Comparison of ENCODE assay signal across 24 mouse cellular contexts in genomic region chr19:21357792-21358191, GRCm38 (mm10).
DNase-seq lines count a peak whose midpoint lies in the region; ATAC-seq and TF ChIP-seq lines count a peak whose summit lies in the region.
"Had no signal": no experiment of that assay in that cellular context is flagged by ENCODE, and none has a peak within 500 bp of the region (broad histone marks: within the 10 kb centered on the region; RNA-seq: fewer than 3 reads in every experiment).

No protein-coding gene starts in this region.

- no peaks in the 10 kb centered on the region for H3K36me3 ChIP-seq in CH12.LX (replicated peaks in 1 of 2; ENCODE audit: control insufficient read depth in 1 of 2, insufficient read depth in 1 of 2, low read length in 1 of 2)
- H3K36me3 ChIP-seq: embryonic facial prominence, embryonic 13.5 days; embryonic facial prominence, embryonic 15.5 days; forebrain, embryonic 10.5 days; forebrain, embryonic 15.5 days; G1E had no signal

- TF ChIP-seq CTCF in CH12.LX (conservative IDR thresholded peaks at IDR 0.05 in 1 of 2, IDR thresholded peaks at IDR 0.05 in 1 of 2; ENCODE audit: low read depth in 2 of 2, low read length in 2 of 2), result no peak

- TF ChIP-seq EP300 in CH12.LX (IDR thresholded peaks at IDR 0.05; ENCODE audit: low read length), result no peak

- in situ Hi-C loops in CH12.LX (cut with MboI; ENCODE audit: low pct_ligation_motif_present, low pct_unique_long_range_greater_than_20kb, low sequenced_read_pairs), result no loop called here

- no peak overlapping the region for H3K9ac ChIP-seq in CH12.LX (ENCODE audit: insufficient read depth, low read depth)
- H3K9ac ChIP-seq: embryonic facial prominence, embryonic 13.5 days; embryonic facial prominence, embryonic 15.5 days; forebrain, embryonic 13.5 days; forebrain, embryonic 15.5 days; forebrain, postnatal 0 days had no signal

- TF ChIP-seq POLR2A in CH12.LX (IDR thresholded peaks at IDR 0.05; ENCODE audit: low read depth, low read length), result no peak

- dilution Hi-C loops in CH12.LX (cut with MboI; ENCODE audit: extremely low pct_ligation_motif_present, extremely low pct_unique_long_range_greater_than_20kb, low sequenced_read_pairs), result no loop called here

- no peak for DNase-seq in CH12.LX (ENCODE audit: extremely low read depth)
- DNase-seq in MN1 (ENCODE audit: low spot score), result peak; percentile 51
- no peak for DNase-seq in adrenal gland, adult 8-10 months
- no peak for DNase-seq in layer of hippocampus, postnatal 36 days
- DNase-seq in cerebellum, adult 9-11 months, result no peak
- DNase-seq: adrenal gland, adult 2 months; adrenal gland, postnatal 14 days; adrenal gland, postnatal 36 days; cerebellum, adult 11-12 months; cerebellum, adult 2 months; cerebellum, adult 9-10 months; cerebellum, postnatal 14 days; cerebellum, postnatal 36 days; embryo, embryonic 11 days; forebrain, postnatal 0 days had no signal

- no peak overlapping the region for H3K27ac ChIP-seq in CH12.LX (ENCODE audit: insufficient read depth, low read depth)
- H3K27ac ChIP-seq: embryonic facial prominence, embryonic 13.5 days; embryonic facial prominence, embryonic 15.5 days; forebrain, embryonic 10.5 days; forebrain, embryonic 13.5 days; forebrain, embryonic 15.5 days had no signal

- H3K79me2 ChIP-seq in CH12.LX (replicated peaks; ENCODE audit: control insufficient read depth, extremely low read depth, insufficient read depth, poor library complexity, severe bottlenecking), result no peaks in the 10 kb centered on the region

- peaks cover 2% of the 10 kb centered on the region for H3K9me3 ChIP-seq in CH12.LX (replicated peaks; ENCODE audit: low read length)
- H3K9me3 ChIP-seq: embryonic facial prominence, embryonic 13.5 days; embryonic facial prominence, embryonic 15.5 days; forebrain, embryonic 10.5 days; forebrain, embryonic 13.5 days; forebrain, embryonic 15.5 days; G1E had no signal

- TF ChIP-seq RAD21 in CH12.LX (IDR thresholded peaks at IDR 0.05; ENCODE audit: low read depth, low read length), result no peak

- no peak overlapping the region for H3K4me2 ChIP-seq in CH12.LX (ENCODE audit: insufficient read depth, low read depth, poor library complexity, severe bottlenecking)
- H3K4me2 ChIP-seq: embryonic facial prominence, embryonic 13.5 days; embryonic facial prominence, embryonic 15.5 days; forebrain, embryonic 13.5 days; forebrain, embryonic 15.5 days had no signal

- H3K4me1 ChIP-seq in CH12.LX (ENCODE audit: control insufficient read depth in 1 of 2, insufficient read depth in 2 of 2), result no peaks in the 10 kb centered on the region
- H3K4me1 ChIP-seq: embryonic facial prominence, embryonic 13.5 days; embryonic facial prominence, embryonic 15.5 days; forebrain, embryonic 10.5 days; forebrain, embryonic 13.5 days; forebrain, embryonic 15.5 days had no signal

- peak; percentile 76 for ATAC-seq in megakaryocyte, adult 5-6 weeks (ENCODE audit: poor library complexity, severe bottlenecking)
- ATAC-seq in neutrophil, adult 5-6 weeks (ENCODE audit: extremely low read depth, insufficient number of reproducible peaks, low FRiP score, poor library complexity, severe bottlenecking), result 0 out of 2 replicates have a peak, but pooled peaks have one; percentile 63
- ATAC-seq: forebrain, embryonic 13.5 days; forebrain, embryonic 15.5 days; forebrain, postnatal 0 days had no signal

- no peak overlapping the region for H3K4me3 ChIP-seq in CH12.LX (replicated peaks in 1 of 3; ENCODE audit: low read depth in 2 of 3, low read length in 2 of 3, poor library complexity in 1 of 3)
- H3K4me3 ChIP-seq: embryonic facial prominence, embryonic 13.5 days; embryonic facial prominence, embryonic 15.5 days; erythroblast, embryonic 14.5 days; forebrain, embryonic 10.5 days; forebrain, embryonic 13.5 days; forebrain, embryonic 15.5 days had no signal

- H3K27me3 ChIP-seq in CH12.LX (replicated peaks), result no peaks in the 10 kb centered on the region
- H3K27me3 ChIP-seq: embryonic facial prominence, embryonic 13.5 days; embryonic facial prominence, embryonic 15.5 days; forebrain, embryonic 13.5 days; forebrain, embryonic 15.5 days had no signal

TF ChIP-seq in CH12.LX, 34 proteins besides CTCF, POLR2A, EP300 and RAD21:
- TF ChIP-seq ELF1 (IDR thresholded peaks at IDR 0.05; ENCODE audit: low read depth, low read length) (0 out of 2 replicates have a peak, but pooled peaks have one; percentile 14), KAT2A (IDR thresholded peaks at IDR 0.05; ENCODE audit: insufficient replicate concordance, low read length) (no peak), MEF2A (IDR thresholded peaks at IDR 0.05; ENCODE audit: borderline replicate concordance, low read depth, low read length) (no peak), JUND (conservative IDR thresholded peaks at IDR 0.05; ENCODE audit: low read depth, low read length) (peak; percentile 36; the same call in 1 of the 2 replicates), JUN (IDR thresholded peaks at IDR 0.05; ENCODE audit: insufficient read depth, low read depth, low read length) (peak; percentile 54)
